Mouse (Mus musculus) ovary, adult 18-20 months (tissue): ENCODE data around the gene Plxnc1.

ENCODE experiments used
- DNase-seq: peaks from one replicate; pipeline ENCODE4 v3.0.0; 2022; ENCODE audit warnings: low spot score, mixed read lengths

Plxnc1 gene

GRCm38 (mm10) chr10:94747011-94747410 lies 197.6 kb downstream of the Plxnc1 start:
- DNase-seq = no peak

- no peak for DNase-seq
Measured at GRCm38 (mm10) chr10:94741459-94741858, 203.2 kb downstream of the Plxnc1 start.
